Mouse (Mus musculus): ENCODE results near the gene Duox1. TPM values are rescaled to one million over a fixed set of nuclear protein-coding genes. Genes with fewer than 3 reads are reported as not detected.
"Not testable (repeated sequence)": the region's sequence is repeated elsewhere in the genome, so short reads cannot be mapped to it uniquely, and the experiment has no call there.

Duox1 gene
- polyA plus RNA-seq, 1 experiment = not detected

- no peaks in the 10 kb centered on the region for H3K4me1 ChIP-seq (ENCODE audit: control insufficient read depth)
- H3K36me3 ChIP-seq (ENCODE audit: control insufficient read depth) = no peaks in the 10 kb centered on the region
- H3K27me3 ChIP-seq (ENCODE audit: control insufficient read depth) = no peaks in the 10 kb centered on the region
- TF ChIP-seq GATA1 (IDR thresholded peaks at IDR 0.05; ENCODE audit: low read length) (no peak), TAL1 (IDR thresholded peaks at IDR 0.05; ENCODE audit: low read length) (no peak)
- no peak overlapping the region for H3K4me3 ChIP-seq (replicated peaks)
- no peaks in the 10 kb centered on the region for H3K9me3 ChIP-seq (ENCODE audit: control insufficient read depth, low read length)
Observed at GRCm38 (mm10) chr2:122325361-122325760, 9.9 kb downstream of the Duox1 start.

- no peaks in the 10 kb centered on the region for H3K36me3 ChIP-seq (ENCODE audit: control insufficient read depth)
- no peak for TF ChIP-seq TAL1 (IDR thresholded peaks at IDR 0.05; ENCODE audit: low read length)
- TF ChIP-seq GATA1 (IDR thresholded peaks at IDR 0.05; ENCODE audit: low read length) = no peak
- H3K27me3 ChIP-seq (ENCODE audit: control insufficient read depth) = no peaks in the 10 kb centered on the region
- H3K4me1 ChIP-seq (ENCODE audit: control insufficient read depth) = no peaks in the 10 kb centered on the region
- H3K4me3 ChIP-seq (replicated peaks) = no peak overlapping the region
- H3K9me3 ChIP-seq (ENCODE audit: control insufficient read depth, low read length) = no peaks in the 10 kb centered on the region
Observed at GRCm38 (mm10) chr2:122327986-122328385, 12.5 kb downstream of the Duox1 start.

GRCm38 (mm10) chr2:122330317-122330716, 14.8 kb downstream of the Duox1 start:
- not testable (repeated sequence) for H3K9me3 ChIP-seq (ENCODE audit: control insufficient read depth, low read length); H3K4me3 ChIP-seq (replicated peaks); H3K36me3 ChIP-seq (ENCODE audit: control insufficient read depth); H3K27me3 ChIP-seq (ENCODE audit: control insufficient read depth); H3K4me1 ChIP-seq (ENCODE audit: control insufficient read depth)

GRCm38 (mm10) chr2:122332222-122332621, 16.8 kb downstream of the Duox1 start:
- Histone ChIP-seq H3K4me1 (ENCODE audit: control insufficient read depth) (peaks cover 2% of the 10 kb centered on the region; the same call in 1 of the 2 replicates), H3K9me3 (ENCODE audit: control insufficient read depth, low read length) (no peaks in the 10 kb centered on the region), H3K36me3 (ENCODE audit: control insufficient read depth) (no peaks in the 10 kb centered on the region), H3K4me3 (replicated peaks) (no peak overlapping the region), H3K27me3 (ENCODE audit: control insufficient read depth) (peaks cover 12% of the 10 kb centered on the region)
- no peak for TF ChIP-seq TAL1 (IDR thresholded peaks at IDR 0.05; ENCODE audit: low read length)
- no peak for TF ChIP-seq GATA1 (IDR thresholded peaks at IDR 0.05; ENCODE audit: low read length)

- Histone ChIP-seq H3K4me1 (ENCODE audit: control insufficient read depth) (peaks cover 2% of the 10 kb centered on the region; the same call in 1 of the 2 replicates), H3K27me3 (ENCODE audit: control insufficient read depth) (peaks cover 25% of the 10 kb centered on the region), H3K4me3 (replicated peaks) (no peak overlapping the region), H3K36me3 (ENCODE audit: control insufficient read depth) (no peaks in the 10 kb centered on the region), H3K9me3 (ENCODE audit: control insufficient read depth, low read length) (no peaks in the 10 kb centered on the region)
- TF ChIP-seq GATA1 (IDR thresholded peaks at IDR 0.05; ENCODE audit: low read length) (no peak), TAL1 (IDR thresholded peaks at IDR 0.05; ENCODE audit: low read length) (no peak)
Observed at GRCm38 (mm10) chr2:122334170-122334569, 18.7 kb downstream of the Duox1 start.

- Histone ChIP-seq H3K4me3 (replicated peaks) (no peak overlapping the region), H3K36me3 (ENCODE audit: control insufficient read depth) (no peaks in the 10 kb centered on the region), H3K9me3 (ENCODE audit: control insufficient read depth, low read length) (no peaks in the 10 kb centered on the region), H3K27me3 (ENCODE audit: control insufficient read depth) (peaks cover 28% of the 10 kb centered on the region), H3K4me1 (ENCODE audit: control insufficient read depth) (peaks cover 2% of the 10 kb centered on the region; the same call in 1 of the 2 replicates)
- no peak for TF ChIP-seq TAL1 (IDR thresholded peaks at IDR 0.05; ENCODE audit: low read length)
- TF ChIP-seq GATA1 (IDR thresholded peaks at IDR 0.05; ENCODE audit: low read length) = no peak
Observed at GRCm38 (mm10) chr2:122337291-122337690, 21.8 kb downstream of the Duox1 start.

- Histone ChIP-seq H3K4me3 (replicated peaks) (no peak overlapping the region), H3K9me3 (ENCODE audit: control insufficient read depth, low read length) (no peaks in the 10 kb centered on the region), H3K27me3 (ENCODE audit: control insufficient read depth) (peaks cover 4% of the 10 kb centered on the region), H3K36me3 (ENCODE audit: control insufficient read depth) (peaks cover 3% of the 10 kb centered on the region), H3K4me1 (ENCODE audit: control insufficient read depth) (peaks cover 27% of the 10 kb centered on the region)
- no peak for TF ChIP-seq TAL1 (IDR thresholded peaks at IDR 0.05; ENCODE audit: low read length)
- no peak for TF ChIP-seq GATA1 (IDR thresholded peaks at IDR 0.05; ENCODE audit: low read length)
Observed at GRCm38 (mm10) chr2:122345106-122345893, 29.8 kb downstream of the Duox1 start.

GRCm38 (mm10) chr2:122346164-122346563, 30.7 kb downstream of the Duox1 start:
- H3K9me3 ChIP-seq (ENCODE audit: control insufficient read depth, low read length); H3K27me3 ChIP-seq (ENCODE audit: control insufficient read depth); H3K4me3 ChIP-seq (replicated peaks); H3K36me3 ChIP-seq (ENCODE audit: control insufficient read depth): not testable (repeated sequence)
- peaks cover 32% of the 10 kb centered on the region for H3K4me1 ChIP-seq (ENCODE audit: control insufficient read depth)

- Histone ChIP-seq H3K36me3 (ENCODE audit: control insufficient read depth) (peaks cover 18% of the 10 kb centered on the region), H3K9me3 (ENCODE audit: control insufficient read depth, low read length) (no peaks in the 10 kb centered on the region), H3K4me1 (ENCODE audit: control insufficient read depth) (peaks cover 32% of the 10 kb centered on the region), H3K27me3 (ENCODE audit: control insufficient read depth) (peaks cover 4% of the 10 kb centered on the region; the same call in 1 of the 2 replicates), H3K4me3 (replicated peaks) (no peak overlapping the region)
- TF ChIP-seq TAL1 (IDR thresholded peaks at IDR 0.05; ENCODE audit: low read length) = no peak
Observed at GRCm38 (mm10) chr2:122347257-122347656, 31.8 kb downstream of the Duox1 start.

Data from erythroblast, embryonic 14.5 days (primary cell).